Mouse (Mus musculus): Measurements from ENCODE around the gene Fat2. TPM values are rescaled to one million over a fixed set of nuclear protein-coding genes. Genes with fewer than 3 reads are reported as not detected.

Gene Fat2
- total RNA-seq, 2 experiments from 2014 or later: 0.07 to 0.18 TPM

DNA sequence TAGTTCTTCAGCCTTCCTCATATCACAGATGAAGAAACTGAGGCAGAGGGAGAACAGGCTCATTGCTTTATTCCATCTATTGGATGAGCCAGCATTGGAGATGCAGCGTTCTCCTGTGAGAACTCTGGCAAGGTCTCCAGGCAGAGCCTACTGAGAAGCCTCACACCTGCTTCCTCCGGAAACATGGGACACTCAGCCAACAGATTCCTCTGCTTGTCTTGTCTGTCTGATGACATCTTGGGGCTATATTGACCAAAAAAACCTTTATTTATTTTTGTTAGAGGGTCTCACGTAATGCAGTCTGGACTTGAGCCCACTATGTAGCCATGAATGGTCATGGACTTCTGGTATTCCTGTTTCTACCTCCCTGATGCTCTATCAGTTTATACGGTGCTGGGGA is 1.8 kb downstream of the Fat2 start:
- DNase-seq: no peak

DNA sequence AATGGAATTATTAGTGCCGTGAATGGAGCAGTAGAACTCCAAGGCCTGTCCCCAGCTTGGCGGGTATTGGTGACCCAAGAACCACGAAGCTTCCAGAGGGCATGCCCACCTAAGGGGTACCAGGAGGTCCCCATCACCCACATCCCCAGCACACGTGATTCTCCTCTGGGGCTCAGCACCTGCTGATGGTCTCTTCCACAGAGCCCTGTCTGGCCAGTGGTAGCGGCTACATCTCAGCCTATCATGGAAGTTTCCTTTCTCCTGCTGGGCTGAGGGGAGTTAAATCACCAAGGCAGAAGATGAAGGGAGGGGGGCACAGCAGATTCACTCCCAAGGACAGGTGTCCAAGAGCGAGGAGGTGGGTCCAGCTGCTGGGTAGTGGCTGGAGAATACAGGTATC is 2.3 kb downstream of the Fat2 start:
- no peak for DNase-seq
- intact Hi-C loops (cut with DNase I; ENCODE audit: low total_unique reads): no loop called here

More for the DNA sequence above, 1.8 kb downstream of the Fat2 start:
- intact Hi-C loops (cut with DNase I; ENCODE audit: low total_unique reads): no loop called here

GRCm38 (mm10) chr11:55329868-55330772 is 6.2 kb downstream of the Fat2 start:
- DNase-seq: no peak
- intact Hi-C loops (cut with DNase I; ENCODE audit: low total_unique reads): no loop called here

GRCm38 (mm10) chr11:55327558-55328409 is 8.6 kb downstream of the Fat2 start:
- intact Hi-C loops (cut with DNase I; ENCODE audit: low total_unique reads): no loop called here
- DNase-seq: no peak

- intact Hi-C loops (cut with DNase I; ENCODE audit: low total_unique reads): no loop called here
- no peak for DNase-seq
These were observed 9.3 kb downstream of the Fat2 start for GRCm38 (mm10) chr11:55327111-55327510.

GRCm38 (mm10) chr11:55326211-55326610 is 10.2 kb downstream of the Fat2 start:
- intact Hi-C loops (cut with DNase I; ENCODE audit: low total_unique reads): no loop called here
- DNase-seq: no peak

DNA sequence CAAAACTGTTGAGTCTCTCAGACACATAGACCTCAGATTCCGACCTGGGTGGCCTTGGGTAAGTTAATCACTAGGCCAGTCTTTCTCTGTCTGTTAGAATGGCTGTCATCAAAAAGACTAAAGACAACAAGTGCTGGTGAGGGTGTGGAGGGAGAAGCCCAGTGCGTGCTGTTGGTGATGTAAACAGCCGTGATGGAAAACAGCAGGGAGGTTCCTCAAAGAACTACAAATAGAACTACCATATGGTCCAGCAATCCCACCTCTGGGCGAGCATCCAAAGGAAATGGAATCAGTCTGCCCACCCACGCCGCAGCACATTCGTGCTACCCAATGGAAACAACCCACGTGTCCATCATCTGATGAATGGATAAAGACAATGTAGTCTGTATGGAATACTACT is 12.5 kb downstream of the Fat2 start:
- peak; percentile 26 for DNase-seq
- intact Hi-C loops (cut with DNase I; ENCODE audit: low total_unique reads): no loop called here

- no peak for DNase-seq
- intact Hi-C loops (cut with DNase I; ENCODE audit: low total_unique reads): no loop called here
These were observed 15.4 kb downstream of the Fat2 start for GRCm38 (mm10) chr11:55320990-55321389.

GRCm38 (mm10) chr11:55315966-55316365 is 20.4 kb downstream of the Fat2 start:
- no peak for DNase-seq
- intact Hi-C loops (cut with DNase I; ENCODE audit: low total_unique reads): no loop called here

GRCm38 (mm10) chr11:55314704-55315047 is 21.7 kb downstream of the Fat2 start:
- no peak for DNase-seq
- intact Hi-C loops (cut with DNase I; ENCODE audit: low total_unique reads): no loop called here

- DNase-seq: no peak
- intact Hi-C loops (cut with DNase I; ENCODE audit: low total_unique reads): no loop called here
These were observed 22.3 kb downstream of the Fat2 start for GRCm38 (mm10) chr11:55313768-55314703.

- no peak for DNase-seq
- intact Hi-C loops (cut with DNase I; ENCODE audit: low total_unique reads): no loop called here
These were observed 34.0 kb downstream of the Fat2 start for GRCm38 (mm10) chr11:55302350-55302749.

DNA sequence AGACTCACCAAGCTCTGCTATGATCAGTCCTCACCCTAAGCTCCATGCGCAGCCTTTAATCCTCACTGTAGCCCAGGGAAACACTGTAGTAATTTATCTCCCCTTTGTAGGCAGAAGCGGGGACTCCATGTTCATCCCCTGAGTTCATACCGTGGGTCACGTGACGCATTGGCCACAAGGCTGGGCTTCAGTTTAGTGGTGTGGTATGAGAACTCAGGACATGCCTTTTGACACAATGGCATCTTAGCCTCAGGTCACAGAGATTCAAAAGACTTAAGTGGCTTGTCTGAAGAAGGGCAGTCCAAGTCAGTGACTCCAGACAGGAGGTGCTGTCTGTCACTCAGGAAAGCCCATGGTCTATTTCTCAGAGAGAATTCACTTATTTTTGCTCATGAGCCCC is 43.2 kb downstream of the Fat2 start:
- no peak for DNase-seq
- intact Hi-C loops (cut with DNase I; ENCODE audit: low total_unique reads): no loop called here

DNA sequence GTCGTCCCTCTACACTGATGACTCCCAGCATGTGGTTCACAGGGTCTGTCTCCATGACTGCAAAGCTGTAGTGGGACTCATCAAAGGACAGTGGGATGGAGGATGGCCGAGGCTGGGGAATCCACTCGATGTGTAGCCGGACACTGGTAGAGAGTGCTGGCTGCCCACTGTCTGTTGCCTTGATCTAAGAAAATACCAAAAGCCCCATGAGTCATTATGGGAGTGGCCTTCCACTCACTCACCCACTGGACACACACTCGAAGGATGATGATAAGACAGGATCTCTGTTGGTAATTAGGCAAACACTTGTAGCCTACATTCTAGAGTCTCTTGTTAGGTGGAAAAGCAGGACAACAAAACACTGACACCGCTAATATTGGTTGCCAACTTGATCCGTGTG is 44.5 kb downstream of the Fat2 start:
- no peak for DNase-seq
- intact Hi-C loops (cut with DNase I; ENCODE audit: low total_unique reads): no loop called here

DNA sequence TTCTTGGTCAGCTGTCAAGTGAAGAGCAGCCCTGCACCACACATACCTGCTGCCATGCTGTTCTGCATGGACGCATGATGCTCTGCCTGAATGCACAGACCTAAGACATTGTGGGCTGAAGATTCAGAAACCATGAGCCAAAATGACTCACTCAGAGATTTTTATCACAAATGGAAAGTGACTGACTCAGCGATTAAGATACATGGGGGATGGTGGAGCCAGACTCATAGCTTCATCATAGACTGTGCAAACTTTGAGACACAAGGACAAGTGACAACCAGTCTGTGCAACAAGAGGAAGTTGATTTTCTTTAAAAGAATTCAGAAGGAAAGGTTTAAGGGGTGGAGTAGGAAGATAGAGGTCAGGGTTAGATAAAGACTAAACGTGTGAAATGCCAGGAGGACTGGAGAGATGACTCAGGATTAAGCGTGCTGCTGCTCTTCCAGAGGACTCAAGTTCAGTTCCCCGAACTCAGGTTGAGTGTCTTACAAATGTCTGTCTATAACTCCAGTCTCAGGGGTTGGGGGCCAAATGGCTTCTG is 46.4 kb downstream of the Fat2 start:
- DNase-seq: no peak
- intact Hi-C loops (cut with DNase I; ENCODE audit: low total_unique reads): no loop called here

GRCm38 (mm10) chr11:55274756-55275155 is 61.6 kb downstream of the Fat2 start:
- intact Hi-C loops (cut with DNase I; ENCODE audit: low total_unique reads): no loop called here
- DNase-seq: peak; percentile 20

- no peak for DNase-seq
- intact Hi-C loops (cut with DNase I; ENCODE audit: low total_unique reads): no loop called here
These were observed 67.8 kb downstream of the Fat2 start for GRCm38 (mm10) chr11:55268580-55268979.

DNA sequence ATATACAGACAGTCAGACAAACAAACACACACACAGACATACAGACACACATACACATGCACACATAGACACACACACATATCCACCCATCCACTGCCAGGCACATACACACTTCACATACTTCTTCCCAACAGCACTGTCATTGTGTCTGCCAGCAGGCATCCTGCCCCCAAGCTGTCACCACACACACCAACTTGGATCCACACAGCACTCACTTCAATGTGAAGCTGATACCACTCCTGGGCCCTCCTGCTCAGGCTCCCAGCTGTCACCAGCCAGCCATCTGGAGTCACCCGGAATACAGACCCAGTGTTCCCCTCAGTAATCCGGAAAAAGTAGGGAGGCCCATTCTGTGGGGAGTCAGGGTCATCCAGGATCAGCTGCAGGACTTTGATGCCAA is 70.7 kb downstream of the Fat2 start:
- intact Hi-C loops (cut with DNase I; ENCODE audit: low total_unique reads): no loop called here
- no peak for DNase-seq

DNA sequence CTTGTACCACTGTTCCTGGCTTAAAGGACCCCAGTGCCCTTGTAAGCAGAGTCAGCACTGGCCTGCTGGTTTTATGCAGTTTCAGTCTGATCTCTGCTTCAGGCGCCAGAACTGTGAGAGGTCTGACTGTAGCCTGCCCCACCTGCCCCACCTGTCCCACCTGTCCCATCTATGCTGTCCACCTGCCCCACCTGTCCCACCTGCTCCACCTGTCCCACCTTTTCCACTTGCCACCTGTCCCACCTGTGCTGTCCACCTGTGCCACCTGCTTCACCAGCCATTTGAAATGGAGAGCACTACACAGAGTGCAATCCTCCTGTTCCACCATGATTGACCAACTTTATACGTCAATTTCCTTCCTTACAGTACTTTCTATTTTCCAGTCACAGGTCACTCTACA is 72.0 kb downstream of the Fat2 start:
- DNase-seq: no peak
- intact Hi-C loops (cut with DNase I; ENCODE audit: low total_unique reads): loop anchor here (5.0 kb wide), 1 partner anchor 113 kb away; no protein-coding TSS in a partner anchor
